Mouse (Mus musculus): ENCODE results near the gene Ube2v1. TPM values are rescaled to one million over a fixed set of nuclear protein-coding genes. Genes with fewer than 3 reads are reported as not detected.

The Ube2v1 gene
- polyA plus RNA-seq, 1 experiment from 2014 or later, result 304 TPM

DNA sequence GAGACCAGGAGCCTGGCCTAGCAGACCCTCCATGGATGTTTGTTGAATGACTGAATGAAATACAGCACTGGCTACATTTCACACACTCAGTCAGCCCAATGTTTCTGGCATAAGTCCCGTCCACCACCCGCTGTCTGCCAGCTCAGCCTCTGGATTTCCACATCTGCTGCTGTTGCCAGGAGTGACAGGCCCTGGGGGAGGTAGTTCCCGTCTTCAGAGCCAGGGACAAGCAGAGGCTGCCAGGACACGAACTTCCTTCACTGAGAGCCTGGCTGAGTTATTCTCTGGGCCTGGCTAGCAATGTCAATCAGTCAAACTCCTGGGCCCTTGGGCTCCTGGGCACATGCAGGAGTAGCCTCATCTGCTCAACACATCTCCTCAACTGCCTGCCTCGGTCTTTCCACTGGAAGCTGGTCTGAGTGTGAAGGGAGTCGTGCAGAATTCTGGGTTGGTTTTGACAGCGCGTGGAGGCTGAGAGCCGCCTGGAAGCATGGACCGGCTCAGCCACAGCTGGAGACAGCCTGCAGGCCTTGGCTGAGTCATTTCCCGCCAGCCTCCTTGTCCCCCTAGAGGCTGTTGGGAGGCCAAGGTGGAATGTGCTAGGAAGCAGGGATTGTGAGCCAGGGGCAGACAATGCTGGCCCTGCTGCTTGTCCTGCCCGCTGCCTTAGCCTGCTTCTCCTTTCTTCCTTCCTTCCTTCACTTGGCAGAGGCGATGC is 61.8 kb downstream of the Ube2v1 start:
- H3K36me3 ChIP-seq (ENCODE audit: control insufficient read depth, insufficient read depth, low read length), result no peaks in the 10 kb centered on the region
- H3K27me3 ChIP-seq (replicated peaks; ENCODE audit: control insufficient read depth, insufficient read depth, low read length), result no peaks in the 10 kb centered on the region
- H3K9me3 ChIP-seq (ENCODE audit: control insufficient read depth, low read length), result no peaks in the 10 kb centered on the region
- H3K27ac ChIP-seq (ENCODE audit: low read depth, low read length), result no peak overlapping the region
- H3K4me3 ChIP-seq (ENCODE audit: low read depth, low read length), result no peak overlapping the region
- DNase-seq (ENCODE audit: low spot score) (no peak), ATAC-seq (replicated peaks; ENCODE audit: low FRiP score) (no peak)
- H3K4me1 ChIP-seq (replicated peaks; ENCODE audit: control insufficient read depth, insufficient read depth, low read length), result no peaks in the 10 kb centered on the region; the same call in 1 of the 2 replicates
- 61% methylated on average over 13 of the region's 13 CpGs for WGBS
- no peak overlapping the region for H3K4me2 ChIP-seq
- H3K9ac ChIP-seq (ENCODE audit: low read depth, low read length), result no peak overlapping the region

DNA sequence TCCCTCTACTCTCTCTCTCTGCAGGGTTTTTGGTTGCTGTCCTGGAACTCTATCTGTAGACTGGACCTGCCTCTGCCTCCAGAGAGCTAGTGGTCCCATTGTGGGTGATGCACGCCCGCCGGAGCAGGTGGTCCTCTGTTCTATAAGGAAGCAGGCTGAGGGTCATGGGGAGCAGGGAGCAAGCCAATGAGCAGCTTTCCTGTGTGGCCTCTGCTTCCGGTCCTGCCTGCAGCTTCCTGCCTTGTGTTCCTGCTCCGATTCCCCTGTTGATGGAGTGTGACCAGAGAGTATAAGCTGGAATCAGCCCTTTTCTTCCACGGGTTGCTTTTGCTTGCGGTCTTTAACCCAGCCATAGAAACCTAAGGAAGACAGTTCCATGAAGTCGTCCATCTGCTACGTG is 63.8 kb downstream of the Ube2v1 start:
- Histone ChIP-seq H3K4me3 (ENCODE audit: low read depth, low read length) (no peak overlapping the region), H3K4me2 (no peak overlapping the region), H3K9ac (ENCODE audit: low read depth, low read length) (no peak overlapping the region), H3K36me3 (ENCODE audit: control insufficient read depth, insufficient read depth, low read length) (no peaks in the 10 kb centered on the region), H3K27me3 (replicated peaks; ENCODE audit: control insufficient read depth, insufficient read depth, low read length) (no peaks in the 10 kb centered on the region), H3K9me3 (ENCODE audit: control insufficient read depth, low read length) (no peaks in the 10 kb centered on the region), H3K27ac (ENCODE audit: low read depth, low read length) (no peak overlapping the region), H3K4me1 (replicated peaks; ENCODE audit: control insufficient read depth, insufficient read depth, low read length) (peaks cover 14% of the 10 kb centered on the region)
- ATAC-seq (replicated peaks; ENCODE audit: low FRiP score) (no peak), DNase-seq (ENCODE audit: low spot score) (no peak)
- WGBS, result 73% methylated on average over 9 of the region's 9 CpGs

- peaks cover 3% of the 10 kb centered on the region; the same call in 1 of the 2 replicates for H3K27me3 ChIP-seq (replicated peaks; ENCODE audit: control insufficient read depth, insufficient read depth, low read length)
- no peaks in the 10 kb centered on the region for H3K36me3 ChIP-seq (ENCODE audit: control insufficient read depth, insufficient read depth, low read length)
- WGBS, result 14% methylated on average over 19 of the region's 19 CpGs
- 0 out of 2 replicates have a peak overlapping the region, but pooled peaks have one; percentile 47 for H3K9ac ChIP-seq (ENCODE audit: low read depth, low read length)
- DNase-seq (ENCODE audit: low spot score) (no peak), ATAC-seq (replicated peaks; ENCODE audit: low FRiP score) (0 out of 2 replicates have a peak, but pooled peaks have one; percentile 11)
- peaks cover 17% of the 10 kb centered on the region for H3K4me1 ChIP-seq (replicated peaks; ENCODE audit: control insufficient read depth, insufficient read depth, low read length)
- H3K4me2 ChIP-seq, result peak overlapping the region; percentile 47
- H3K9me3 ChIP-seq (ENCODE audit: control insufficient read depth, low read length), result no peaks in the 10 kb centered on the region
- peak overlapping the region; percentile 24 for H3K4me3 ChIP-seq (ENCODE audit: low read depth, low read length)
- peak overlapping the region; percentile 73 for H3K27ac ChIP-seq (ENCODE audit: low read depth, low read length)
Observed at GRCm38 (mm10) chr2:167565682-167566081, 66.2 kb downstream of the Ube2v1 start.

- H3K27me3 ChIP-seq (replicated peaks; ENCODE audit: control insufficient read depth, insufficient read depth, low read length), result peaks cover 7% of the 10 kb centered on the region
- peak overlapping the region; percentile 73; the same call in 1 of the 2 replicates for H3K27ac ChIP-seq (ENCODE audit: low read depth, low read length)
- peak overlapping the region; percentile 24; the same call in 1 of the 2 replicates for H3K4me3 ChIP-seq (ENCODE audit: low read depth, low read length)
- no peaks in the 10 kb centered on the region for H3K9me3 ChIP-seq (ENCODE audit: control insufficient read depth, low read length)
- no peaks in the 10 kb centered on the region for H3K36me3 ChIP-seq (ENCODE audit: control insufficient read depth, insufficient read depth, low read length)
- peak overlapping the region; percentile 47 for H3K4me2 ChIP-seq
- 53% methylated on average over 3 of the region's 3 CpGs for WGBS
- H3K4me1 ChIP-seq (replicated peaks; ENCODE audit: control insufficient read depth, insufficient read depth, low read length), result peaks cover 17% of the 10 kb centered on the region
- H3K9ac ChIP-seq (ENCODE audit: low read depth, low read length), result 0 out of 2 replicates have a peak overlapping the region, but pooled peaks have one; percentile 47
- no peak for DNase-seq (ENCODE audit: low spot score)
- peak; percentile 27; the same call in 1 of the 2 replicates for ATAC-seq (replicated peaks; ENCODE audit: low FRiP score)
Observed at GRCm38 (mm10) chr2:167565312-167565656, 66.6 kb downstream of the Ube2v1 start.

DNA sequence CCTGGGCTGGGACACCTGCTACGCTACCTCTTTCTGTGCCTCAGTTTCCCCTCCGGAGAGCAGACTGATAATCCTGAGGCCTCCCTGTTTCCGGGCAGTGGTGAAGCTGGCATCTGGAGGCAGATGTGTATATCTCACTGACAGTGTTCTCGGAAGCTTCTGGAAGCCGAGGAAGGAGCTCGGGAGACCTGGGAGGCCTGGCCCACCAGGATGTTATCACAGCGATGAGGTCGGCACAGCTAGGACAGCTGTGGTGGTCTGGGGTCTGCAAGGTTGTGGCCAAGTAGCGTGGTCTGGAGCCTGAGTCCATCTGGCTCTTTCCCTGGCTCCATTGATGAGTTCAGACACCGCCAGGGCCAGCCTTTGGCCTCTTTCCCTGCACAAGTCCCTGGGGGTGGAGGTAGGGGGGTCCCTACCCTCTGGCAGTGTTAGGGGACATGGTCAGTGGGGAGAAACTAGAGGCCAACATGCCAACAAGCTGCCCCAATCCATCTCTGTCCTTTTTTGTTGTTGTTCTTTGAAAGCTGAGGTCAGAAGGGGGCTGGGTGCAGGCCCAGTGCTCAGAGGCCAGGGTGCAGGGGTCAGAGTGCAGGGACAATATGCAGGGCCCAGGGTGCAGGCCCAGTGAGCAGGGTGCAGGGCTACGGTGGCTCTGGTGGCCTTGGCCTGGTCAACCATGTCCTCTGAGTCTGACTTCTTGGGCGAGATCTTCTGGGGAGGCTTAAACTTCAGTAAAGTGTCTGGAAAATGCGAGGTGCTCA is 67.2 kb downstream of the Ube2v1 start:
- peak overlapping the region; percentile 12; the same call in 1 of the 2 replicates for H3K4me2 ChIP-seq
- peak; percentile 72; the same call in 1 of the 2 replicates for ATAC-seq (replicated peaks; ENCODE audit: low FRiP score)
- H3K4me1 ChIP-seq (replicated peaks; ENCODE audit: control insufficient read depth, insufficient read depth, low read length), result peaks cover 20% of the 10 kb centered on the region

GRCm38 (mm10) chr2:167563703-167564102 is 68.2 kb downstream of the Ube2v1 start:
- DNase-seq (ENCODE audit: low spot score), result no peak
- Histone ChIP-seq H3K9ac (ENCODE audit: low read depth, low read length) (no peak overlapping the region), H3K4me3 (ENCODE audit: low read depth, low read length) (no peak overlapping the region), H3K4me1 (replicated peaks; ENCODE audit: control insufficient read depth, insufficient read depth, low read length) (peaks cover 20% of the 10 kb centered on the region), H3K36me3 (ENCODE audit: control insufficient read depth, insufficient read depth, low read length) (no peaks in the 10 kb centered on the region), H3K4me2 (no peak overlapping the region), H3K27ac (ENCODE audit: low read depth, low read length) (no peak overlapping the region), H3K9me3 (ENCODE audit: control insufficient read depth, low read length) (no peaks in the 10 kb centered on the region), H3K27me3 (replicated peaks; ENCODE audit: control insufficient read depth, insufficient read depth, low read length) (peaks cover 20% of the 10 kb centered on the region)
- WGBS, result 50% methylated on average over 12 of the region's 12 CpGs
- no peak for ATAC-seq (replicated peaks; ENCODE audit: low FRiP score)

More for the DNA sequence above, 67.2 kb downstream of the Ube2v1 start:
- WGBS, result 64% methylated on average over 13 of the region's 13 CpGs
- H3K27me3 ChIP-seq (replicated peaks; ENCODE audit: control insufficient read depth, insufficient read depth, low read length), result peaks cover 13% of the 10 kb centered on the region
- H3K27ac ChIP-seq (ENCODE audit: low read depth, low read length), result peak overlapping the region; percentile 68
- DNase-seq (ENCODE audit: low spot score), result no peak
- no peak overlapping the region for H3K9ac ChIP-seq (ENCODE audit: low read depth, low read length)
- no peaks in the 10 kb centered on the region for H3K36me3 ChIP-seq (ENCODE audit: control insufficient read depth, insufficient read depth, low read length)
- H3K9me3 ChIP-seq (ENCODE audit: control insufficient read depth, low read length), result no peaks in the 10 kb centered on the region
- H3K4me3 ChIP-seq (ENCODE audit: low read depth, low read length), result no peak overlapping the region

- Histone ChIP-seq H3K36me3 (ENCODE audit: control insufficient read depth, insufficient read depth, low read length) (no peaks in the 10 kb centered on the region), H3K4me1 (replicated peaks; ENCODE audit: control insufficient read depth, insufficient read depth, low read length) (peaks cover 20% of the 10 kb centered on the region), H3K27ac (ENCODE audit: low read depth, low read length) (no peak overlapping the region; the same call in 1 of the 2 replicates), H3K9me3 (ENCODE audit: control insufficient read depth, low read length) (no peaks in the 10 kb centered on the region), H3K4me2 (no peak overlapping the region), H3K27me3 (replicated peaks; ENCODE audit: control insufficient read depth, insufficient read depth, low read length) (peaks cover 24% of the 10 kb centered on the region), H3K4me3 (ENCODE audit: low read depth, low read length) (no peak overlapping the region), H3K9ac (ENCODE audit: low read depth, low read length) (no peak overlapping the region)
- 66% methylated on average over 5 of the region's 5 CpGs for WGBS
- ATAC-seq (replicated peaks; ENCODE audit: low FRiP score) (no peak), DNase-seq (ENCODE audit: low spot score) (no peak)
Observed at GRCm38 (mm10) chr2:167563035-167563434, 68.9 kb downstream of the Ube2v1 start.

GRCm38 (mm10) chr2:167562101-167562500 is 69.8 kb downstream of the Ube2v1 start:
- peaks cover 24% of the 10 kb centered on the region for H3K27me3 ChIP-seq (replicated peaks; ENCODE audit: control insufficient read depth, insufficient read depth, low read length)
- WGBS, result 42% methylated on average over 8 of the region's 8 CpGs
- H3K4me3 ChIP-seq (ENCODE audit: low read depth, low read length), result no peak overlapping the region
- peaks cover 20% of the 10 kb centered on the region for H3K4me1 ChIP-seq (replicated peaks; ENCODE audit: control insufficient read depth, insufficient read depth, low read length)
- H3K4me2 ChIP-seq, result no peak overlapping the region
- no peaks in the 10 kb centered on the region for H3K9me3 ChIP-seq (ENCODE audit: control insufficient read depth, low read length)
- no peak for ATAC-seq (replicated peaks; ENCODE audit: low FRiP score)
- no peak overlapping the region for H3K9ac ChIP-seq (ENCODE audit: low read depth, low read length)
- H3K36me3 ChIP-seq (ENCODE audit: control insufficient read depth, insufficient read depth, low read length), result no peaks in the 10 kb centered on the region
- DNase-seq (ENCODE audit: low spot score), result no peak
- H3K27ac ChIP-seq (ENCODE audit: low read depth, low read length), result no peak overlapping the region
